Mouse (Mus musculus): ENCODE measurements around the gene 4931406C07Rik. TPM values are rescaled to one million over a fixed set of nuclear protein-coding genes. Genes with fewer than 3 reads are reported as not detected.
A peak's percentile ranks its signal among the peaks of the same experiment; 100 is the strongest.
"Not testable (repeated sequence)": the region's sequence is repeated elsewhere in the genome, so short reads cannot be mapped to it uniquely, and the experiment has no call there.

Gene 4931406C07Rik
- polyA plus RNA-seq, 1 experiment, result 10.0 TPM

GRCm38 (mm10) chr9:15305503-15306397 lies 498 bp downstream of the 4931406C07Rik start, which contains the start of gene Taf1d:
Taf1d (plus strand) TSS chr9:15306214.
- peaks cover 2% of the 10 kb centered on the region; the same call in 1 of the 2 replicates for H3K4me1 ChIP-seq (ENCODE audit: control insufficient read depth, insufficient read depth, insufficient read length, low read length)
- H3K36me3 ChIP-seq (ENCODE audit: control insufficient read depth, insufficient read depth, low read length), result peaks cover 22% of the 10 kb centered on the region
- 5% methylated on average over 45 of the region's 45 CpGs for WGBS
- peak within 1 kb of the TSS; percentile 86 for H3K27ac ChIP-seq (ENCODE audit: insufficient read depth, low read depth, low read length)
- H3K27me3 ChIP-seq (ENCODE audit: control insufficient read depth, insufficient read depth, low read length), result no peaks in the 10 kb centered on the region
- H3K4me3 ChIP-seq (ENCODE audit: low read depth, low read length), result peak within 1 kb of the TSS; percentile 96
- TF ChIP-seq CTCF (IDR thresholded peaks at IDR 0.05; ENCODE audit: extremely low read depth, insufficient read length, insufficient replicate concordance, low read depth, low read length) (no peak), POLR2A (IDR thresholded peaks at IDR 0.05; ENCODE audit: low read depth, low read length) (peak; percentile 95)

- no peak for TF ChIP-seq CTCF (IDR thresholded peaks at IDR 0.05; ENCODE audit: extremely low read depth, insufficient read length, insufficient replicate concordance, low read depth, low read length)
- no peak for TF ChIP-seq POLR2A (IDR thresholded peaks at IDR 0.05; ENCODE audit: low read depth, low read length)
- 86% methylated on average over 2 of the region's 2 CpGs for WGBS
- Histone ChIP-seq H3K4me1 (ENCODE audit: control insufficient read depth, insufficient read depth, insufficient read length, low read length) (no peaks in the 10 kb centered on the region; the same call in 1 of the 2 replicates), H3K27me3 (ENCODE audit: control insufficient read depth, insufficient read depth, low read length) (no peaks in the 10 kb centered on the region), H3K27ac (ENCODE audit: insufficient read depth, low read depth, low read length) (no peak overlapping the region), H3K4me3 (ENCODE audit: low read depth, low read length) (no peak overlapping the region), H3K36me3 (ENCODE audit: control insufficient read depth, insufficient read depth, low read length) (peaks cover 3% of the 10 kb centered on the region)
These were observed 3.4 kb downstream of the 4931406C07Rik start for GRCm38 (mm10) chr9:15302881-15303280.

- not testable (repeated sequence) for H3K4me1 ChIP-seq (ENCODE audit: control insufficient read depth, insufficient read depth, insufficient read length, low read length); H3K36me3 ChIP-seq (ENCODE audit: control insufficient read depth, insufficient read depth, low read length); H3K27me3 ChIP-seq (ENCODE audit: control insufficient read depth, insufficient read depth, low read length); H3K4me3 ChIP-seq (ENCODE audit: low read depth, low read length)
- WGBS, result 64% methylated on average over 6 of the region's 6 CpGs
- 0 out of 2 replicates have a peak overlapping the region, but pooled peaks have one; percentile 98 for H3K27ac ChIP-seq (ENCODE audit: insufficient read depth, low read depth, low read length)
These were observed 4.2 kb downstream of the 4931406C07Rik start for GRCm38 (mm10) chr9:15302006-15302405.

GRCm38 (mm10) chr9:15301399-15301798 lies 4.8 kb downstream of the 4931406C07Rik start:
- TF ChIP-seq CTCF (IDR thresholded peaks at IDR 0.05; ENCODE audit: extremely low read depth, insufficient read length, insufficient replicate concordance, low read depth, low read length), result no peak
- peak; percentile 79; the same call in 1 of the 2 replicates for TF ChIP-seq POLR2A (IDR thresholded peaks at IDR 0.05; ENCODE audit: low read depth, low read length)
- WGBS, result 2% methylated on average over 6 of the region's 6 CpGs
- Histone ChIP-seq H3K36me3 (ENCODE audit: control insufficient read depth, insufficient read depth, low read length) (peaks cover 8% of the 10 kb centered on the region), H3K4me1 (ENCODE audit: control insufficient read depth, insufficient read depth, insufficient read length, low read length) (no peaks in the 10 kb centered on the region; the same call in 1 of the 2 replicates), H3K27ac (ENCODE audit: insufficient read depth, low read depth, low read length) (peak overlapping the region; percentile 98), H3K27me3 (ENCODE audit: control insufficient read depth, insufficient read depth, low read length) (no peaks in the 10 kb centered on the region), H3K4me3 (ENCODE audit: low read depth, low read length) (peak overlapping the region; percentile 63)

- H3K27me3 ChIP-seq (ENCODE audit: control insufficient read depth, insufficient read depth, low read length), result no peaks in the 10 kb centered on the region
- no peak for TF ChIP-seq CTCF (IDR thresholded peaks at IDR 0.05; ENCODE audit: extremely low read depth, insufficient read length, insufficient replicate concordance, low read depth, low read length)
- TF ChIP-seq POLR2A (IDR thresholded peaks at IDR 0.05; ENCODE audit: low read depth, low read length), result no peak
- no peak overlapping the region for H3K27ac ChIP-seq (ENCODE audit: insufficient read depth, low read depth, low read length)
- peak overlapping the region; percentile 32; the same call in 1 of the 2 replicates for H3K4me3 ChIP-seq (ENCODE audit: low read depth, low read length)
- 46% methylated on average over 5 of the region's 5 CpGs for WGBS
- H3K4me1 ChIP-seq (ENCODE audit: control insufficient read depth, insufficient read depth, insufficient read length, low read length), result no peaks in the 10 kb centered on the region
- peaks cover 12% of the 10 kb centered on the region for H3K36me3 ChIP-seq (ENCODE audit: control insufficient read depth, insufficient read depth, low read length)
These were observed 6.2 kb downstream of the 4931406C07Rik start for GRCm38 (mm10) chr9:15300056-15300455.

- H3K4me3 ChIP-seq (ENCODE audit: low read depth, low read length), result no peak overlapping the region
- no peaks in the 10 kb centered on the region for H3K4me1 ChIP-seq (ENCODE audit: control insufficient read depth, insufficient read depth, insufficient read length, low read length)
- 0 out of 2 replicates have a peak overlapping the region, but pooled peaks have one; percentile 12 for H3K27ac ChIP-seq (ENCODE audit: insufficient read depth, low read depth, low read length)
- H3K27me3 ChIP-seq (ENCODE audit: control insufficient read depth, insufficient read depth, low read length), result no peaks in the 10 kb centered on the region
- 32% methylated on average over 2 of the region's 2 CpGs for WGBS
- no peak for TF ChIP-seq POLR2A (IDR thresholded peaks at IDR 0.05; ENCODE audit: low read depth, low read length)
- no peak for TF ChIP-seq CTCF (IDR thresholded peaks at IDR 0.05; ENCODE audit: extremely low read depth, insufficient read length, insufficient replicate concordance, low read depth, low read length)
- peaks cover 16% of the 10 kb centered on the region for H3K36me3 ChIP-seq (ENCODE audit: control insufficient read depth, insufficient read depth, low read length)
These were observed 7.8 kb downstream of the 4931406C07Rik start for GRCm38 (mm10) chr9:15298451-15298850.

GRCm38 (mm10) chr9:15297112-15297511 lies 9.1 kb downstream of the 4931406C07Rik start:
- no peak for TF ChIP-seq POLR2A (IDR thresholded peaks at IDR 0.05; ENCODE audit: low read depth, low read length)
- 56% methylated on average over 7 of the region's 7 CpGs for WGBS
- Histone ChIP-seq H3K27ac (ENCODE audit: insufficient read depth, low read depth, low read length) (no peak overlapping the region), H3K36me3 (ENCODE audit: control insufficient read depth, insufficient read depth, low read length) (peaks cover 27% of the 10 kb centered on the region), H3K4me3 (ENCODE audit: low read depth, low read length) (no peak overlapping the region), H3K27me3 (ENCODE audit: control insufficient read depth, insufficient read depth, low read length) (no peaks in the 10 kb centered on the region), H3K4me1 (ENCODE audit: control insufficient read depth, insufficient read depth, insufficient read length, low read length) (no peaks in the 10 kb centered on the region)
